Mouse (Mus musculus): ENCODE measurements at regions not wholly inside any gene's neighbourhood (a gene's known extent, or its start where the extent isn't known, plus 50 kb on each side); places are given as distances from the start of the nearest gene placed in this dataset.

- no peak for TF ChIP-seq POLR2A (IDR thresholded peaks at IDR 0.05; ENCODE audit: extremely low read depth, insufficient read depth, low read length)
- no peak for TF ChIP-seq CTCF (IDR thresholded peaks at IDR 0.05; ENCODE audit: low read depth, low read length)
These were observed 1525.7 kb upstream of the Tenm4 start for GRCm38 (mm10) chr7:94645337-94645736.

Measured in liver, adult 2 months (tissue).